Mouse (Mus musculus): Measurements from ENCODE around the gene Gm45261.

- no peak for TF ChIP-seq CTCF (IDR thresholded peaks at IDR 0.05; ENCODE audit: extremely low read depth, insufficient read depth, insufficient read length, insufficient replicate concordance)
- no peak for TF ChIP-seq POLR2A (IDR thresholded peaks at IDR 0.05; ENCODE audit: low read depth, low read length)
These were observed 44.9 kb downstream of the Gm45261 start for GRCm38 (mm10) chr1:80416329-80416728.
